Mouse (Mus musculus): ENCODE results near the gene Ugt1a5.
"Not testable (repeated sequence)": the region's sequence is repeated elsewhere in the genome, so short reads cannot be mapped to it uniquely, and the experiment has no call there.

Gene Ugt1a5

DNA sequence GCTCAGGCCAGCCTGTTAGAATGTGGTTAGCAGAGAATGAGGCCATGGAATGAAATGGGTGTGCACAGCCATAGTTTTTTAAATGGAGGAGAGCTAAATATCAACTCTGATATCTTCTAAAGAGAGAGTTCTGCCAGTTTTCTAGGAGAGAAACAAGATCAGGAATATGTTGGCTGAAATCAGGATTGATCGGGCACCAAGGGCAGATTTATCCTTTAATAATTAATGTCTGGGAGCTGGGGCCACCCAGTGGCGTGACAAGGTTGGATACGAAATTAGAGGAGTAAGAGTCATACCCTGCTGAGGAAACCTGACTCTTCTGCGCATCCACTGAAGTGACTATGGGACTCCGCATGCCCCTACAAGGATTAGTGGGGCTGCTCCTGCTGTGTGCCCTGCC lies at the start of gene Ugt1a5:
Ugt1a5 (plus strand) TSS at position 302 of the 400 bp plus-strand sequence.
- DNase-seq (ENCODE audit: low read depth) = no peak

DNA sequence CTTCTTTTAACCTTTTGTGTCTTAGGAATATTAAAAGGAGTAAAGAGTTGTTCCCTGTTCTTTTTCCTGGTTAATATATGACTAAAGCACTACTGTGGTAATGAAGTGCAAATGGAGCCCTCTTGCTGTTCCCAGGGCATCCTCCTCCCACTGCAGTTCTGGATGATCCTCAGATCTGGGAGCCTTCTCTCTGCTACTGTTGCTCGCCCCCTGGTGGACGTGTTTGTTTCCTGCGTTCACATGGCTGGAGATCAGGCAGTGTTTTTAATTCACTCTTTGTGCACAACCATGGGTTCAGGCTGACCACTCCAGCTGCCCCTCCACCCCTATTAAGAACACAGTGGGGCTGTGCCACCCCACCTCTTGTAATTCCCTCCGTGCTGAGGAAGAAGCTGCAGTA lies 45.3 kb upstream of the Ugt1a5 start:
- DNase-seq (ENCODE audit: low read depth) = not testable (repeated sequence)

DNA sequence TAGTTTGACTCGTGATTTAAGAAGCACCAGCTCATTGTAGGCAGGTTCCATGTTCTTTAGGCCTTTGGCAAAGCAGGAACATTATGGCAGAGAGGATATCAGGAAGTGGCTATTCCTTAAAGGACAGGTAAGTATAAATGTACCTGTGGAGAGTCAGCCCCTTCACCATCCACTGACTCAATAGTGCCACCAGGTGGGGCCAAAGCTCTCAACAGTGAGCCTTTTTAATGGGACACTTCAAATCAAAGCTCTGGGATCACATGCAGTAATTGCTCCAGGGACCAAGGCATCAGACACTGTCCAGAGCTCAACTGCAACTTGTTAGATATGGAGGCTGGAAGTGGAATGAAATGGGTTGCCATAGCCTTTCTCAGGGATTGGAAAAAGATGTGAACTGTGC lies 44.3 kb upstream of the Ugt1a5 start:
- not testable (repeated sequence) for DNase-seq (ENCODE audit: low read depth)

DNA sequence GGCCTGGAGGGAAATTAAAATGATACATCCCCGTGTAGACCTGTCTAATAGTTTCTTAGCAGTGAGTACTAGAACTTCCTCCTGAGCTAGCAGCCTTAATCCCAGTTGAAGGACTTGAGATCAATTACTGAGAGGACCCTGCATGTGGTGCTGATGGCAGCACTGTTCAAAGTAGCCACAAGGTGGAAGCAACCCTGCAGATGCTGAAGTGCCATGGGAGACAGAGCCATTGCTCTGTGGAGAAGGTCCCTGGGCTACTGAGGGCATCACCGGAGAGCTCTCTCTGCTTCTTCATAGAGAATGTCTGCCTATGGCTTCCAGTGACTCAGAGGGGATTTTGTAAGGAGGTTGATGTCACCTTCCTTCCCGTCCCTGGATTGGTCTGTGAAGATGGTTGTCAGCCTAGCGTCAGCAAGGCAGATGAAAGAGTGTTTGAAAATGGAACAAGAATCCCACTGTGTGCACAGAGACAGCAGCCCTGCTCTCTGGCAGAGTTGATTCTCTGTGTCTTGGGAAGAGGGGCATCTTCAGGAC lies 39.9 kb upstream of the Ugt1a5 start:
- DNase-seq (ENCODE audit: low read depth) = not testable (repeated sequence)

DNA sequence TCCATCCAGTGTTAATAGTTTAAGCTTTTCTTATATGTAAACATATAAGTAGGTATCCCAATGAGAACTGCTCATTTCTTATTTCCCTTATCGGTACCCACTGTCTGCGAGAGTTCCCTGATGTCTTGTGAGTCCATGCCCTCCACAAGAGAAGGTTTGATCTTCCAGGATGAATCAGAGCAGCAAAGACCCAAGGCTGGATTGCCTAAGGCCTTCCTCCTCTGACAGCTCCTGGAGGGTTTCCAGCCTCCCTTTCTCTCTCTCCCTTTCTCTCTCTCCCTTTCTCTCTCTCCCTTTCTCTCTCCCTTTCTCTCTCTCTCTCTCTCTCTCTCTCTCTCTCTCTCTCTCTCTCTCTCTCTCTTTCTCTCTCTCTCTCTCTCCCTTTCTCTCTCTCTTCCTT lies 36.7 kb upstream of the Ugt1a5 start:
- DNase-seq (ENCODE audit: low read depth) = not testable (repeated sequence)

DNA sequence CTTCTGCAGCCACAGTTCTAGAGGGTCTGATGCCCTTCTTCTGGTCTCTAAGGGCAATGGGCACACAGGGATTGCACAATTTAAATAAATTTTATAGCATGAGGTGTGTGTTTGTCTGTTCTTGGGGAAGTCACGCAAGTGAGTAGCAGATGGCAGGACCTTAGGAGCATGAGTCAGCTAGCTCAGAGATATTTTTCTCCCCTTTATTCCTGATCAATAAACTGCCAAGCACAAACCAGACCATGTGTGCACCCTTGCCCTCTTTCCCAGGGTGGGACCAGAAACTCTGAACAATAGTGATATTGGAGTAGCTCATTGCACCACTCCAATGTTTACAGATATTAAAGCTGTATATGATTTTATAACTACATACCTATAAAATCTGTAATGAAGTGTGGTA lies 35.6 kb upstream of the Ugt1a5 start:
- not testable (repeated sequence) for DNase-seq (ENCODE audit: low read depth)

DNA sequence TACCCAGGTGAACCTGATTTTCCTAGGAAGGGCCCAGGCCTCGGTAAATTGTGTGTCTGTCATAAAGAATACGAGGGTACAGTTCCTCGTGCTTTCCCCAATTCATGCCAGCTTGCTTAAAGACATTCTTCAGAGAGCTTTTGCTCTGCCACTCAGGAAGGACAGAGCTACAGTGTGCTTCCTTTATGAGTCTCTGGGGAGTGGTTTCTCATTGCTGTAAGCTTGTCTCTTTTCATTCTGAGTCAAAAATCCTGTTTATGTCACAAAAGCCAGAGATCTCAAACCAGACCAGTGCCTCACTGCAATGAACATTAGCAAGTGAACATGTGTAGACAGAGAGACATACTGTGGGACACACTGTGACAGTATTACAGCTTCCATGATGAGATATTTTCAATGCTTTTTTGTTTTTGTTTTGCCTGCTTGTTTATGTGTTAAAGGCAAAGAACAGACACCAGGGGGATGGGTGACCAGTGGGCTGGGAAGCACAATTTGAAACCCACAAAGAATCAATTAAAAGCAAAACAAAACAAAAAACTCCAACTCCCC lies 31.8 kb upstream of the Ugt1a5 start:
- DNase-seq (ENCODE audit: low read depth) = no peak

DNA sequence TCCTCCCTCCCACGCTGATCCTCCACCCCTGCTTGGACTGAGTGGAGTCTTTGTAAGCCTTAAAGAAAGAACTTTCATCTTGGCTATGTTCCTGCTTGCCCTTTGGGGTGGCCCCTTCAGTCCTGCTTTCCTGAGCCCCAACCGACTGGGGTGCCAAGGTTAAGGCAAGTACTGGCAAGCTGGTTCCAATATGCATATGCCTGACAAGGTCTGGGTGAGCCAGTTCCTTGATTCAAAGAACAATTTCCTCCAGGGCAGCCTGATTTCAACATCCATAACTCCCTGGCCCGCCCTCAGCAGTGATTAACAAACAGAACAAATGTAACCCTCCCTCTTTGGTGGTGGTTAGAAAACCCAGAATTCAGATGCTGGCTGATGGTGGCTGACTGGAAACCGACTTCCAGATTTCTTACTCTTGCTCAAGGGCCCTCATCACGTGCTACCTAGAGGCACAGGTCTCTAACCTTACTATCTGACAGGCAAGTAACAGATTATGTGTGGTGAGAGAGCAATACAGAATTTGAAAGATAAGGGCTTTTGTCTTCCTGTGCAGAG lies 31.3 kb upstream of the Ugt1a5 start, which contains the start of gene Ugt1a6a:
Ugt1a6a (plus strand) TSS at position 353 of the 555 bp plus-strand sequence.
- DNase-seq (ENCODE audit: low read depth) = not testable (repeated sequence)

DNA sequence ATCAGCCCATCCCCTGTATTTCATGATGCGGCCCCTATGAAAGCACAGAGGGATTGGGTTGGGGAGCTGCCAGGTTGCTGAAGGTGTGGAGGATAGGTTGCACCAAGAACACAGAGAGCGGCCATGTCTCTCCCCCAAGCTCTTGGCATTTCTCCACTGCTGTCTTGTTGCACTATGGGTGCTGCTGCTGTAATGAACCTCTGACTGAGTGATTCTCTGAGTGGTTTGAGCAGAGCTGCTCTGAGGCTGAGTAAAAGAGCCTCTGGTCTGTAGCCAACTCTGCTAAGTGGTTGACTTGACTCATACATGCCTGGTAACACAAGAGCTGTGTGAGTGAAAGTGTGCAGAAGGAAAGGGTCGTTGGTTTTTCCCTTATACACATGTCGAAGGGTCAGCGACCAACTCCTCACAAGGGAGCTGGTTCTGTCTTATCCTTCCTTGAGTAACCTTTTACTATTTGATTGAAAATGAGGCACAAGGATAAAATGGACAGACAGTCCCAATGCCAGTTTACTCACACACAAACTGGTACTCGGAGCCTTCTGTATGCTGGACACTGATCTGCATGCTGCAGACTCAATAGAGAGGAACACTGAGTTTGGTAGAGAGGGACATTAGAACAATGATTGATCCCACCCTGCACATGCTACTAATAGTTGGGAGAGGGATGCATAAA lies 30.4 kb upstream of the Ugt1a5 start:
- not testable (repeated sequence) for DNase-seq (ENCODE audit: low read depth)

DNA sequence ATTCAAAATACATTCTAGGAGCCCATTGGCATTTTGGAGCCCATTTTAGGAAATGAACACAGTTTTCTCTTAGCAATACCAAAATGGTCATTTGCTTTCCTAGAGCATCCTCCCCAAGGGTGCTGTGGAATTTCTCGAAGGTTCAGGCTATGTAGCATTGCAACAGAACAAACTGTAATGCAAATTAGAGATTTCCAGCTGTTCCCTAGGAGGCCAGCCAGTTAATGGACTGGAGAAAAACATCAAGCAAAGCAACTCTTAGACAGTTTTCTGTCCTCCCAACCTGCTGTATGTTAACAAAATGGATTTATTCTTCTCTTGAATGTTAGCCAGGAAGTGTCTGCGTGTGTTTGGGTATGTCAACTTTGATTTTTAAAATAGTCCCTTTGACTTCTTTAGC lies 29.2 kb upstream of the Ugt1a5 start:
- no peak for DNase-seq (ENCODE audit: low read depth)

DNA sequence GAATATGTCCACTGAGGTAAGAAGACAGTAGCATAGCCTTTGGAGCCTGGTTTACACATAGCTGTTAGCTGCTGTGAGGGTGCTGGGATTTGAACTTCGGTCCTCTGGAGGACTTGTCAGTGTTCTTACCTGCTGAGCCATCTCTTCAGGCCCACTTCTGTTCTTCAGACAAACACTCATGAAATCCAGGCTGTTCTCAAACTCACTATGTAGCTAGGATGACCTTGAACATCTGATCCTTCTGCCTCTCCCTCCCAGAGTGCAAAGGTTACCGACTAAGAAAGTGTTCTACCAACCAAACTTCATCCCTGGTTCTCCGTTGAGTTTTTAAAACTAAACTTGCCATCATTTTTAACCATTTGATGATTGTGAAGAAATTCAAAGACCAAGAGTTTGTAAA lies 28.5 kb upstream of the Ugt1a5 start:
- DNase-seq (ENCODE audit: low read depth) = no peak

DNA sequence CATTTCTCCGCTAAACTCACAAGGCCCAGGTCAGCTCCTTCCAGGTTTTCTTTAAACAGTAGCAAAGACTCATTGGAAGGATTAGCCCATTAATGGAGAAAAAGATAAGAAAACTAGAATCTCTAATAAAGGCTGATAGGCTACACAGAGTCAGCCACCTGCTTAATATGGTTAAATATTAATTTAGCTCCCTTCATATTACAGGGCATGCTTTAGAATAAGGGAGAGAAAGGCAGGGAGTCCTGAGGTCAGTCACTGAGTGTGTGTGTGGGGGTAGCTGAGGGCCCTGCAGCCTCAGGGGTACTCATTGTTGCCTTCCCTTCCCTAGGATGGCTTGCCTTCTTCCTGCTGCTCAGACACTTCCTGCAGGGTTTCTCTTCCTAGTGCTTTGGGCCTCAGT lies 27.7 kb upstream of the Ugt1a5 start:
- no peak for DNase-seq (ENCODE audit: low read depth)

DNA sequence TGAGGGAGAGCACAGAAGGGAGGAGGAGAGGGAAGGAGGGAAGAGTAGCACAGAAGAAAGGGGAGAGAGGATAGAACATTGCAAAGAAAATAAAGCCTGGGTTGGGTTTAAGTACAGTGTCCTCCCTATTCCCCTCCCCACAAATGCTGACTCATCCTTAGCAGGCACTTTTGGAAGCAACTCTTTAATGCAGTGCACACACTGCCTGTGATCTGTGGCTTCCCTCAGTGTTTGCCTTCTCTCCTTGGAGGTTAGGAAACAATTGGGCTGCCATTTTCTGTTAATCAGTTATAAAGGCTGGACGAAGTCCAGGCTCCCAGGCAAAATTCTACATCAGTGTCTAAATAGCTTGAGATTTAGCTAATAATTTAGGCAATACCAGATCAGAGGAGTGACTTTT lies 25.3 kb upstream of the Ugt1a5 start:
- not testable (repeated sequence) for DNase-seq (ENCODE audit: low read depth)

DNA sequence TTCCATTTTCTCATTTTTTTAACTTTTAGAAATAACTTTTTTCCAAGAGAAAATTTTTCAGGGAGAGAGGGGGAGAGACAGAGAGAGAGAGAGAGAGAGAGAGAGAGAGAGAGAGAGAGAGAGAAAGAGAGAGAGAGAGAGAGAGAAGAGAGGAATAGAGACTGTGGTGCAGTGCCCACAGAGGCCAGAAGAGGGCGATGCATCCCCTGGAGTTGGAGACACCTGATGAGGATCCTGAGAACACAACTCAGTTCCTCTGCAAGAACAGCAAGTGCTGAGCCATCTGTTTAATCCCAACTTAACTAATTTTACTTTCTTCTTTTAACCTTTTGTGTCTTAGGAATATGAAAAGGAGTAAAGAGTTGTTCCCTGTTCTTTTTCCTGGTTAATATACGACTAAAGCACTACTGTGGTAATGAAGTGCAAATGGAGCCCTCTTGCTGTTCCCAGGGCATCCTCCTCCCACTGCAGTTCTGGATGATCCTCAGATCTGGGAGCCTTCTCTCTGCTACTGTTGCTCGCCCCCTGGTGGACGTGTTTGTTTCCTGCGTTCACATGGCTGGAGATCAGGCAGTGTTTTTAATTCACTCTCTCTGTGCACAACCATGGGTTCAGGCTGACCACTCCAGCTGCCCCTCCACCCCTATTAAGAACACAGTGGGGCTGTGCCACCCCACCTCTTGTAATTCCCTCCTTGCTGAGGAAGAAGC lies 21.7 kb upstream of the Ugt1a5 start:
- peak; percentile 29 for DNase-seq (ENCODE audit: low read depth)

DNA sequence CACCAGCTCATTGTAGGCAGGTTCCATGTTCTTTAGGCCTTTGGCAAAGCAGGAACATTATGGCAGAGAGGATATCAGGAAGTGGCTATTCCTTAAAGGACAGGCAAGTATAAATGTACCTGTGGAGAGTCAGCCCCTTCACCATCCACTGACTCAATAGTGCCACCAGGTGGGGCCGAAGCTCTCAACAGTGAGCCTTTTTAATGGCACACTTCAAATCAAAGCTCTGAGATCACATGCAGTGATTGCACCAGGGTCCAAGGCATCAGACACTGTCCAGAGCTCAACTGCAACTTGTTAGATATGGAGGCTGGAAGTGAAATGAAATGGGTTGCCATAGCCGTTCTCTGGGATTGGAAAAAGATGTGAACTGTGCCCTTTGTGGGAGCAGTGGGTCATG lies 20.5 kb upstream of the Ugt1a5 start:
- not testable (repeated sequence) for DNase-seq (ENCODE audit: low read depth)

DNA sequence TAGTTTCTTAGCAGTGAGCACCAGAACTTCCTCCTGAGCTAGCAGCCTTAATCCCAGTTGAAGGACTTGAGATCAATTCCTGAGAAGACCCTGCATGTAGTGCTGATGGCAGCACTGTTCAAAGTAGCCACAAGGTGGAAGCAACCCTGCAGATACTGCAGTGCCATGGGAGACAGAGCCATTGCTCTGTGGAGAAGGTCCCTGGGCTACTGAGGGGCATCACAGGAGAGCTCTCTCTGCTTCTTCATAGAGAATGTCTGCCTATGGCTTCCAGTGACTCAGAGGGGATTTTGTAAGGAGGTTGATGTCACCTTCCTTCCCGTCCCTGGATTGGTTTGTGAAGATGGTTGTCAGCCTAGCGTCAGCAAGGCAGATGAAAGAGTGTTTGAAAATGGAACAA lies 15.7 kb upstream of the Ugt1a5 start:
- DNase-seq (ENCODE audit: low read depth) = not testable (repeated sequence)

DNA sequence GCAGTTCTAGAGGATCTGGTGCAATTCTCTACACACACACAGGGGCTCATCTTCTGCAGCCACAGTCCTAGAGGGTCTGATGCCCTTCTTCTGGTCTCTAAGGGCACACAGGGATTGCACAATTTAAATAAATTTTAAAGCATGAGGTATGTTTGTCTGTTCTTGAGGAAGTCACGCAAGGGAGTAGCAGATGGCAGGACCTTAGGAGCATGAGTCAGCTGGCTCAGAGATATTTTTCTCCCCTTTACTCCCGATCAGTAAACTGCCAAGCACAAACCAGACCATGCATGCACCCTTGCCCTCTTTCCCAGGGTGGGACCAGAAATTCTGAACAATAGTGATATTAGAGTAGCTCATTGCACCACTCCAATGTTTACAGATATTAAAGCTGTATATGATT lies 7.4 kb upstream of the Ugt1a5 start:
- no peak for DNase-seq (ENCODE audit: low read depth)

DNA sequence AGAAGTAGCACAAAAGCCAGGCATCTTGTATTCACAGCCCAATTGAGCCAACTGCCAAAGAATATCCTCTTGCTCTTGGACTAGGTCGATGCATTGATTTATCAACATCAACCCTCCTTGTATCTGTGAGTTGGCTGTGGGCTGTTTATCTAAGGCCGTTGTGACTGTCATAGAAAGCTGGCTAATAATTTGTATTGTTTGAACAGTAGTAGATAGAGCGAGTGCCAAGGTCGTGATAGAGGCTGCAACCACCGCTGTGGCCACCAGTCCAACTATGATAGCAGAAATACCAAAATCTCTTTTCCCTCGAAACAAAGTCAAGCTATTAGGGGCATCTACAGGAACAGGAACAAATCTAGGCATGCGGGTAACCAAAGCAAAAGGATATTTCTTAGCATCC lies 6.4 kb downstream of the Ugt1a5 start:
- DNase-seq (ENCODE audit: low read depth) = not testable (repeated sequence)

DNA sequence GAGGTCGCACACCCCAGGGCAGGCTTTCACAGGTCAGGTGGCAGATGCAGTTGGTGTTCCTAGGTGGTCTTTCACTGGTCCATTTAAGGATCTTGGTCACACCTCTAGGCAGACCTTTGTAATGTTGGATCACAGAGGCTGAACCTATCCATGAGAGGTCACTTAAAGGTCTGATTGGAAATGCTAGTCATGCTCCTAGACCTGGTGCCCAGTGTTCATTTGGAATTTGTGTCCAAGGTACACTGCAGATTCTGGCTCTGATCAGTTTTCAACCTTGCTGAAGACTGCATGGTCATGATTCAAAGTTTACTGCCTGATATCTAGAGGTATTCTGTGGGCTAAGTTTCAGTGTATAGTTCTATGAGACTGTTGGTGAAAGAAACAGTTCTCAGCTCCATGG lies 13.8 kb downstream of the Ugt1a5 start:
- DNase-seq (ENCODE audit: low read depth) = no peak

DNA sequence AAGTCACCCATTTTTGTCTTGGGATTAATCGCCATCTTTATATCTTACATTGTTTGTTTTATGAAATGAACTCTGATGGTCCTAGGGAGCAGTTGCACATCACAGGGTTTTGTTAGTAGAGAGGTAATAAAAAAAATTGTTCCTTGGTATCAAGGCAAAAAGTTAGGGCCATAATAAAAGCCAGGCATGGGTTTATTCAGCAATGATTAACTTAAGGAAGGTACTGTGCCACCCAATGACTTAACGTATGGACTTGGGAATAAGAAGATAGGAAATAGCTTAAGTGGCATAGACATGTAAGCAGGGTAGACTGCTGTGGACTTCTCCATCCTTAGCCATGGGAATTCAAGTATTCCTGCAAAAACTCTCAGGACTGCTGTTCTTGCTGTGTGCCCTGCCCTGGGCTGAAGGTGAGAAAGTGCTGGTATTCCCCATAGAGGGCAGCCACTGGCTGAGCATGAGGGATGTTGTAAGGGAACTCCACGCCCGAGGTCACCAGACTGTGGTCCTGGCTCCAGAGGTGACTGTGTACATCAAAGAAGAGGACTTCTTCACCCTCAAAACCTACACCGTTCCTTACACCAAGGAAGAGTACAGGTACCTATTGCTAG lies 20.6 kb downstream of the Ugt1a5 start:
- DNase-seq (ENCODE audit: low read depth) = no peak

DNA sequence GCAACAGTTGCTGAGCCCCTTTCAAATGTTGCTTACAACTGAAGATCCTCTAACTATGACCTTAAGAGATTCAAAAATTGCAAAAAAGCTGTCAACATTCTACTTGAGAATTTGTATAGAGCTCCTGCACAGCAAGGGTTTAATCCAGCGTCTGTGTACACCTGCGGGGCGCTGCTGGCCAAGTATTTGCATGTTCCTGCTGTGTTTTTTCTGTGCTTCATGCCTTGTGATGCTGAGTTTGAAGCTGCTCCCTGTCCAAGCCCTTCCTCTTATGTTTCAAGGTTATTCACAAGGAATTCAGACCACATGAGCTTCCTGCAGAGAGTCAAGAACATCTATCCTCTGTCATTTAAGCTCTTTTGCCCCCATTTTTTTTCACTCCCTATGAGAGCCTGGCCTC lies 26.3 kb downstream of the Ugt1a5 start:
- no peak for DNase-seq (ENCODE audit: low read depth)

DNA sequence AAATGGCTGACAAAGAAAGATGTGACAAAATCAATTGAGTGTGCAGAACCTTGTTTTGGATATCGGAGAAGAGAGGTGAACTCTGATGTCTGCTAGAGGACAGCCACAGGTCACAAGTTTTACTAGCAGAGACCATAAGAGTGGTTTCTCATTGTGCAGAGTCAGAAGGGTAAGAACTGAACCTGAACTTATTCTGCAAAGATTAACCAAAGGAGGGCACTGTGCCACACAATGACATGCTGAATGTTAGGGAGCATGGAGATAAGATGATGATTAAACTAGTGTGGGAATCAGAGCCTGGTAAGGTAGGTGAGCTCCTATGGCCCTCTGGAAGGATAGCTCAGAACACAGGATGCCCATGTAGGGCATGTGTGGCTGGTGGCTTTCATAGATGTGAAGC lies 29.9 kb downstream of the Ugt1a5 start:
- no peak for DNase-seq (ENCODE audit: low read depth)
